Mouse (Mus musculus) lung, postnatal 14 days (tissue): Measurements from ENCODE around the gene Map2k6.

Experiments used
- DNase-seq: peaks from one replicate; pipeline ENCODE4 v3.0.0; 2021

Map2k6 gene

GRCm38 (mm10) chr11:110453445-110454154, 54.7 kb downstream of the Map2k6 start:
- DNase-seq, result no peak

GRCm38 (mm10) chr11:110457441-110457912, 58.6 kb downstream of the Map2k6 start:
- no peak for DNase-seq

GRCm38 (mm10) chr11:110460480-110460879, 61.6 kb downstream of the Map2k6 start:
- no peak for DNase-seq

DNA sequence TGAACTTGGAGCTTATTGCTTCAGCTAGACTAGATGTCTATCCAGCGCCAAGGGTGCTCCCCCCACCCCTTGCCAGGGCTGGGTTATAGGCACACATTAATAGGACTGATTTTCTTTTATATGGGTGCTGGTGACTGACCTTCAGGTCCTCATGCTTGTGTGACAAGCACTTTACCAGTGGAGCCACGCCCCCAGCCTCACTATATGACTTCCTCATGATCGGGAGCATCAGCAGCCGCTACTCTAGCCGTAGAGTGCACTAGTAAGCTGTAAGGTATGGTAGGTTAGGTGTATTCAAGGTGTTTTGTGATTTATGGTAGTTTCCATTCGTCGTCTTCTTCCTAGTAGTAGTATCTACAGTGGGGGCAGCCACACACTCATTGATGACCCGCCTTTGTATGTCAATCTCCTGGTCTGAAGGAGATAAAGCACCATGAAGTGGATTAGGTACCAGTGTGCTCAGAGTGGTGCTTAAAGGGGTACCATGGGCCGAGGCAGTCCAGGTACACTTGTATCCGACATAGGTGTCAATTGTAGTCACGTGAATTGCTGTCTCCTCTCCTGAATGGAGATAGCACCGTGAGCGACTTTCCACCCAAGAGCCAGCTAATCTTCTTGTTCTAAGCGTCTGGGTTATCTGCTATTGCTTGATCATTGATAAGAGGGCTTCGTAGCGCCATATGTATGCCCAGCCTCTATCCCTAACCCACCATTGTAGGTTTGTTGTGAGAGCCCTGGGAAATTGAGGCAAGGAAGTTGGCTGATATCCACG, 62.8 kb downstream of the Map2k6 start:
- no peak for DNase-seq

DNA sequence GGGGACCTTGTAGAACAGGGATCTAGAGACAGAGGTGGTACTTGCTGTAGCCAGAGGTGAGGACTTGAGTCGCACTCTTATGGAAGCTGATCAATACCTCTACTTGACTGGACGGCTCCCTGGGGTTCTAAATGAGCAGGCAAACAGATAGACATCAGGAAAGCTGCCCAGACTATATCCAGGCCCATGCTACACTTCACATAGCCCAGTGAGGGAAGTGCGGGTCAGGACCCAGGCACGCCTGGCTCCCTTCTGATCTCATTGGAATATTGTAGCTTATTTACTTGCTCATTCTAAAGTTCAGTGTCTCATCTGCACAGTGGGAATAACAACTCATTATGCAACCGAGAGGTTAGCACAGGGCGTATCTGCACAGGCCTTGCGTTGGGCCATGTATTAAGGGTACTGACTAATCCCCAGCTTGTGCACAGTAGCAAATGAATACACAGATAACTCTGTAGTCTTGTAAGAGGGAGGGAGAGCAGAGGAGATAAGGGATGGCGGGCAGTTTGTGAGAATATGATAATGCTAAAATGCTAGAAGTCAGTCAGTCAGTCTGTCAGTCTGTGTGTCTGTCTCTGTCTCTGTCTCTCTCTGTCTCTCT, 64.2 kb downstream of the Map2k6 start:
- no peak for DNase-seq

DNA sequence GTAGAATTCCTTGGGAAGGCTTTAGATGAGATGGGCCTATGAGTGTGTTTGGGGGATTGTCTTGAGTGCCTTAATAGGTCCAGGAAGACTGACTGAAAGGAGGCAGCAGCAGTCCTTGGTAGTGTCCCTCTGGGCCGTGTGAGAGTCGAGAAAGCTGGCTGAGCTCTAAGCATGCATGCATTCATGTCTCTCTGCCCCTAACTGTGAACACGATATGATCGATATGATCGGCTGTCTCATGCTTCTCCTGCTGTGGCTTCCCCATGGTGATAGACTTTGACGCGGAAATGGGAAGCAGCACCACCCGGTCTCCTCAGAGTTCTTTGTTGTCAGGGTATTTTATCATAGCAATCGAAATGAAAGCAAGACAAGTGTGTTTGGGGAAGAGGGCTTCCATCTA, 64.9 kb downstream of the Map2k6 start:
- DNase-seq, result no peak

DNA sequence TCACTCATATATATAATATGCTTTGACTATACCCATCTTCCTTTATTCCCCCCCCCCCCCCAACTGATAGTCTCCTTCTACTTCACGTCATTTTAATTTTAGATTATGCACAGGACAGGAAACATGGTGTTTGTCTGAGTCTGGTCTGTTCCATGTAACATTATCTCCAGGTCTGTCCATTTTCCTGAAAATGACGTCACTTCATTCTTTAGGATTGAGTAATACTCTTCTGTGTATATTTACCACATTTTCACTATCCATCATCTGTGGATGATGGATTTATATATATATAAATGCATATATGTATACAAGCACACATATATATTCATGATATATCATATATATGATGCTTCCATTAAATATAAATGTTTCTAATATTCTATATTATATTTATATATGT, 70.1 kb downstream of the Map2k6 start:
- no peak for DNase-seq

DNA sequence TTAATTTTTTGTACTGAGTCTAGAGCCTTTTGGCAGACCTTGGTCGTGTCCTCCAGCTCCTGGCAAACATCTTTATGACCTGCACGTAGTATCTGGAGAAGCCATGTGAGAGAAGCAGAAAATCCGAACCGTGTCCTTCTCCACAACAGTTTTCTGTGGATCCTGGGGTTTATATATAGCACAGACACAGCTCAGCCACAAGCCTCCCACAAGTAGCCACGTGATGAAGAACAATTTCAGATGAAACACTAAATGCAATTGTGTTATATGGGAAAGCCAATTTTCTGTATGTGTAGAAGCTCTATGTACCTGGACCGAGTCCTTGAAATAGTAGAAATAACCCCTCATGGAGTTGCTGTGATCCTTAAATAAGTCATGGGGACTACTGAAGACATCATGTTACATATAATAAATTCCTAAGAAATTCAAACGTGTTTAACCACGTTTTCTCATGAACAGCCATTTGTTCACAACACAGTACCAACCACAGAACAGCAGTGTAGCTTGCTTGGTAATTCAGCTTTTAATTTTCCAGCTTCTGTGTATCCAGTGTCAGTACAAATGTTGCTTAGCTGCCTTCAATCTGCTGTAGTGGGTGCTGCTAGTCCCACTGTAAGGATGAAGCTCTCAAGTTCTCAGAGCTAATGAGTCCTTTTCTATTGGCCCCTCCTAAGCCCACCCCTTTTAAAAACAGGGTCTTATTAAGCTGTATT, 71.8 kb downstream of the Map2k6 start:
- DNase-seq, result no peak

- DNase-seq, result no peak
Observed at GRCm38 (mm10) chr11:110471362-110471761, 72.4 kb downstream of the Map2k6 start.

GRCm38 (mm10) chr11:110472078-110472477, 73.2 kb downstream of the Map2k6 start:
- DNase-seq, result no peak

DNA sequence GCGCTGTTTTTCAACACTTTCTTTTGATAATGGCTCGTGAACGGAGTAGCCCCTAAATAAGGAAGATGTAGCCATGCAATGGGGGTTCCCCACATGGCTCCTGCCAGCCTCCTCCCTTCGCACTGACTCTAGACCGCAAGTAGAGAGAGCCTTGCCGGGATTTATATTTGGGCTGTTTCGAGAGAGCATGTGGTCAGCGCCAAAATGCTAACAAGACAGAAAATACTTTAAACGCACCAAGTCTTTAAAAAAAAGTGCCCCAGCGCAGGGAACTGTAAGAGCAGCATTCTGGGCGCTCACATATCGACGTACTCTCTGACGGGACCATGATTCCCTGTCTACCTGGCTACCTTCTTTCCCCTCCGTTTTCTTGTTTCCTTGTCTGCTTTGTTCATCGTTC, 74.6 kb downstream of the Map2k6 start:
- no peak for DNase-seq

DNA sequence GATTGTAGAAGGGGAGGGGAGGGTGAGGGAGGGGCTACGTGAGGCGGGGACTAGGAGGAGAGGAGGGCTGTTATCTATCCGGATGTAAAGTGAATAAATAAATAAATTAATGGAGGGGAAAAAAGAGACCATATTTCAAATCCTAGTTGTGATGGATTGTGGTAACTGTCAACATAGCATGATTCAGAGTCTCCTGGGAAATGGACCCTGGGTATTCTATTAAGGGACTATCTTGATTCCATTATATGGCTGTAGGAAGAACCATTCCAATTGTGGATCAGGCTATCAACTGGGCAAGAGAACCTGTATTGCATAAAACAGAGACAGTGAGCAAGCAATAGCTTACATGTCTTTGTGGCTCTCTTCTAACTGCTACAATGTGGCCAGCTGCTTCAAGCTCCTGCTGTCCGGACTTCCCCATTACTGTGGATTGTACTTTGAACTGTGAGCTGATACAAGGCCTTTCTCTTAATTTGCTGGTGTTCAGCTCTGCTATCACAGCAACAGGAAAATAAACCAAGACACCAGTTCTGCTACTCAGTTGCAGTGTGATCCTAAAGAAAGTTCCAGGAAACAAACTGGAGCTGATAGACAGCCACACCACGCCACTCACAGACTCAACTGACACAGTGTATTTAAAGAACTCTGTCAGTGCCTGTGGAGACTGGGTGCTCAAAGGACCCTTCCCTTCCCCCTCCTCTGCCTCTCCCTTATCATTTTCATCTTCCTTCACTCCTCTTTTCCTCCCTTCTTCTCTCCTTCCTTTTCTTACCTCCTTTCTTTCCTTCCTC, 77.6 kb downstream of the Map2k6 start:
- no peak for DNase-seq

GRCm38 (mm10) chr11:110477961-110478869, 79.3 kb downstream of the Map2k6 start:
- DNase-seq, result no peak

DNA sequence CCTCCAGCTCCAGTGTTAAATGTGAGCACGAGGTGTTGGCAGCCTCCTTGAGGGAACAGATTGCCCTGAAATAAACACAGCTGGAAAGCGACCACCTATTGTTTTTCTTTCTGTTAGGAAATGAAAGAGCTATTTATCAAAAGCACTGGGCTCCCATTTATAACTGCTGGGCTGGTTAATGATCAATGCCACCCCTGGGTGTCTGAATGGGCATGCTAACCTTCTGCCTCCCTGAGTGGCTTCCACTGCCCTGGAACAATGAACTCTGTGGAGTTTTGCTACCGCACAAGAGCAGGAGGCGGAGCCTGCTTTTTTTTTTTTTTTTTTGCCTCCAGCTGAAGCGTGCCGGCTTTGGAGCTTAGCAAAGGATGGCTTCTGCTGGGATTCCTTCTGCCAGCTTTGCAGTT, 80.1 kb downstream of the Map2k6 start:
- DNase-seq, result peak; percentile 4

GRCm38 (mm10) chr11:110481406-110481805, 82.5 kb downstream of the Map2k6 start:
- DNase-seq, result no peak

DNA sequence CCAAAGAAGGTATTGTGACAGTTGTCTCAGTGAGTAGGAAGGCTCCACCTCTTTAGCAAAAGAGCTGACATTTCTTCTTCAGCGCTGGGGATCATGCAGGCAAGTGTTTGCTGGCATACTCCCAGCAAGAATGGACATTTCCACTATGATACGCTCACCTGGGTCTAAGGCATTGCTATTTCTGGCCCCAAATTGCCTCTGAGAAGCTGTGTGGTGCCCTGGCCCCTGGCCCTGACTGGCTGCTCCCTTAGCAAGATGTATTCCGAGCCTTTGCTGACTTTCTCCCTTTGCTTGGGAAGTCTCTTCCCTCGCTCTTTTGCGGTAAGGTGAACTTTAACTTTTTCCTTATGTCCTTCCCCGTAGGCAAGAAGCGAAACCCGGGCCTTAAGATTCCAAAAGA, 83.3 kb downstream of the Map2k6 start:
- DNase-seq, result no peak

DNA sequence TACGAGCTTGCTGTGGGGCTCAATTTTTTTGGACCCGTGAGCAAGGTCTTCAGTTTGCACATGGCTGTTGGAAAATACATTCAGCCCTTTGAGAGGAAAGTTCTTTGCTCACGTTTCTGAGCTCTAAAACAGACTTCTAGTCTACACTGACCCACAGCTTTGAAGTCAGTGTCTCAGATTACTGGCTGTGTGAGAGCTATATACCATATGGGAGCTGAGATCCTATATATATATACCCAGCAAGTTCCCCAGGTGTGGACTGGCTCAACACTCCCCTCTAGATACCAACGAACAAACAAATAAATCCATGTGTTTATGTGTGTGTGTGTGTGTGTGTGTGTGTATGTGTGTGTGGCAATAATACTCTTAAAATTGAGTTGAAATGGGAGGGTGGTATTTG, 83.7 kb downstream of the Map2k6 start:
- no peak for DNase-seq

- DNase-seq, result peak; percentile 57
Observed at GRCm38 (mm10) chr11:110483165-110483564, 84.2 kb downstream of the Map2k6 start.

GRCm38 (mm10) chr11:110484426-110484825, 85.5 kb downstream of the Map2k6 start:
- DNase-seq, result no peak

- no peak for DNase-seq
Observed at GRCm38 (mm10) chr11:110485081-110485480, 86.2 kb downstream of the Map2k6 start.

DNA sequence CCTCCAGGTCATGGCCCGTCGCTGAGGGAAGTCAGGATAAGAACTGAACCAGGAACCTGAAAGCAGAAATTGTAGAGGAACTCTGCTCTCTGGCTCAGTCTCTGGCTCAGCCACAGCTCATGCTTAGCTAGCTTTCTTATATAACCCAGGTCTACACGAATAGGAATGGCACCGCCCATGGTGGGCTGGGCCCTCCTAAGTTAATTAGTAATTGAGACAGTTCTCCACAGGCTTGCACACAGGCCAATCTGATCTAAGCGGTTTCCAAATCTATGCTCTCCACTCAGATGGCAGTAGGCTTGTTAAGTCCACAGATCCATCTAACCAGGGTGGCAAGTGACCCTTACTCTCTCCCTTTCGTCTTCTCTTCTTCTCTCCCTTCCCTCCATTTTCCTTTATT, 88.9 kb downstream of the Map2k6 start:
- DNase-seq, result no peak
